Mouse (Mus musculus) neural tube, embryonic 14.5 days (tissue): Measurements from ENCODE around the gene Glrb. TPM values are rescaled to one million over a fixed set of nuclear protein-coding genes. Genes with fewer than 3 reads are reported as not detected.

Source experiments
- ATAC-seq: fragments of 200-750 bp; cut with Nextera tagmentation; 2 replicates; pipeline ENCODE4 v1.8.0; 2017; ENCODE audit warnings: low read depth, mild to moderate bottlenecking, moderate TSS enrichment, moderate library complexity
- H3K27ac ChIP-seq: fragments of 300-500 bp; sonication (generic); 2 replicates; pipeline ENCODE4 v1.5.1; 2014; ENCODE audit warnings: low read depth, mild to moderate bottlenecking, control low read depth, low read length, moderate library complexity, mixed read lengths
- H3K27me3 ChIP-seq: fragments of 300-500 bp; sonication (generic); 2 replicates; pipeline ENCODE4 v1.6.1; 2014; ENCODE audit warnings: low read length; ENCODE audit not compliant: control insufficient read depth, insufficient read depth
- H3K36me3 ChIP-seq: fragments of 300-500 bp; sonication (generic); 2 replicates; pipeline ENCODE4 v1.6.1; 2014; ENCODE audit warnings: low read length, mixed read lengths; ENCODE audit not compliant: control insufficient read depth, insufficient read depth
- H3K4me1 ChIP-seq: fragments of 300-500 bp; sonication (generic); 2 replicates; pipeline ENCODE4 v1.6.1; 2014; ENCODE audit warnings: low read length; ENCODE audit not compliant: control insufficient read depth, insufficient read depth
- H3K4me2 ChIP-seq: fragments of 300-500 bp; sonication (generic); 2 replicates; pipeline ENCODE4 v1.6.1; 2014; ENCODE audit warnings: mild to moderate bottlenecking, low read depth, low read length, control low read depth
- H3K4me3 ChIP-seq: fragments of 300-500 bp; sonication (generic); 2 replicates; pipeline ENCODE4 v1.5.1; 2014; ENCODE audit warnings: low read depth, low read length, control low read depth, mixed read lengths
- H3K9ac ChIP-seq: fragments of 300-500 bp; sonication (generic); replicated peaks from 2 replicates; pipeline ENCODE4 v1.6.1; 2014; ENCODE audit warnings: low read depth, mild to moderate bottlenecking, control low read depth, low read length, mixed read lengths
- H3K9me3 ChIP-seq: fragments of 300-500 bp; sonication (generic); 2 replicates; pipeline ENCODE4 v1.6.1; 2016; ENCODE audit warnings: low read length; ENCODE audit not compliant: control insufficient read depth
- WGBS: fragments of 180-500 bp; shearing (Covaris S2); extraction: QIAGEN DNeasy Blood & Tissue Kit; methylation state at CpG from one replicate; pipeline ENCODE4 v1.1.7; 2014; 5-methylcytosine and 5-hydroxymethylcytosine counted together
- polyA plus RNA-seq: library from polyadenylated mRNA; unstranded; fragments of >200 nt; fragmentation: Nextera tagmentation; extraction: Ambion mirVana; gene quantifications from 2 replicates; pipeline ENCODE4 v1.2.1, GENCODE M21; 2014

Glrb gene
- polyA plus RNA-seq, 1 experiment from 2014 or later, result 59.8 TPM

GRCm38 (mm10) chr3:80850947-80851346 is 62.5 kb downstream of the Glrb start:
- Histone ChIP-seq H3K27me3 (no peaks in the 10 kb centered on the region), H3K27ac (no peak overlapping the region), H3K4me1 (no peaks in the 10 kb centered on the region), H3K36me3 (no peaks in the 10 kb centered on the region), H3K4me2 (no peak overlapping the region), H3K4me3 (no peak overlapping the region), H3K9me3 (no peaks in the 10 kb centered on the region), H3K9ac (no peak overlapping the region)
- 83% methylated on average over 10 of the region's 10 CpGs for WGBS
- no peak for ATAC-seq

- H3K4me3 ChIP-seq, result no peak overlapping the region
- no peaks in the 10 kb centered on the region for H3K4me1 ChIP-seq
- ATAC-seq, result no peak
- H3K27me3 ChIP-seq, result no peaks in the 10 kb centered on the region
- WGBS, result 82% methylated on average over 2 of the region's 2 CpGs
- no peak overlapping the region for H3K4me2 ChIP-seq
- no peak overlapping the region for H3K9ac ChIP-seq
- no peaks in the 10 kb centered on the region for H3K9me3 ChIP-seq
- H3K27ac ChIP-seq, result no peak overlapping the region
- H3K36me3 ChIP-seq, result no peaks in the 10 kb centered on the region
These were observed 67.8 kb downstream of the Glrb start for GRCm38 (mm10) chr3:80845634-80846033.

DNA sequence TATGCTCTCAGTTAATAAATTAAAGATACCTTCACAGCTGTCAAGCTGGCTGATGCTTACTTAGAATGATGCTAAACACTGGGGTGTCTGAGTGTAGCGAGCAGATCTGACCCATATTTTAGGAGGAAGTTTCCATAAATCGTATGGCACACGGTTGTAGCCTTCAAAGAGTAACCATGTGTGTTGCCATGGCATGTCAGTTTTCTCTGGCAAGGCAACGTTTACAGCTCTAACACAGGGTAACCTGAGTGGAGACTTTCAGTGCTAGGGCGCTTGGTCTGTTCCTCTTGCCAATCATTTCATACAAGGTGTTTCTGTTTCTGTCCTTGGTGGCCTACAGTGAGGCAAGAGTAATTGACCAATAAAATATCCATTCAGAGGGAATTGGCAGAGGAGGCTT is 73.6 kb downstream of the Glrb start:
- H3K9ac ChIP-seq, result no peak overlapping the region
- 79% methylated on average over 5 of the region's 5 CpGs for WGBS

DNA sequence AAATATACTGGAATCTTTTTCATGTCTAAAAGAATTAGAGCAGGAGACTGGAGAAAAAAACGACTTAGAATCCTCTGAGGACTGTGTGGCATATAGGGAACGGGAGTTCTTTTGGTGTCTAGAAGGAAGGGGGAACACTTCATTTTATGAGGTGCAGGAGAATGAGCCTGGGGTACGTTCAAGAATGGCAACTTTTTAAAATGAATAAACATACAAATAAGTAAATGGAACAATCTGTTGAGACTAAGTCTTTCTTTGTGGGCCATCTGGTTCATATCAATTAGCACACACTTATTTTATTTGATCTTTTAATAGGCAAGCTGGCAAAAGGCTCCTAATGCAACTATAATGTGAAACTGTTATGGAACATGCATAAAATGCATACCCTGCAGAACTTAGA is 75.9 kb downstream of the Glrb start:
- 64% methylated on average over 3 of the region's 3 CpGs for WGBS
- Histone ChIP-seq H3K9me3 (no peaks in the 10 kb centered on the region), H3K4me2 (no peak overlapping the region), H3K27ac (no peak overlapping the region), H3K27me3 (no peaks in the 10 kb centered on the region), H3K9ac (no peak overlapping the region), H3K4me1 (no peaks in the 10 kb centered on the region), H3K36me3 (no peaks in the 10 kb centered on the region), H3K4me3 (no peak overlapping the region)
- ATAC-seq, result no peak

More for the DNA sequence above, 73.6 kb downstream of the Glrb start:
- no peaks in the 10 kb centered on the region for H3K9me3 ChIP-seq
- H3K4me2 ChIP-seq, result no peak overlapping the region
- no peaks in the 10 kb centered on the region for H3K36me3 ChIP-seq
- no peaks in the 10 kb centered on the region for H3K27me3 ChIP-seq
- H3K4me1 ChIP-seq, result no peaks in the 10 kb centered on the region
- H3K4me3 ChIP-seq, result no peak overlapping the region
- no peak overlapping the region for H3K27ac ChIP-seq
- ATAC-seq, result no peak

DNA sequence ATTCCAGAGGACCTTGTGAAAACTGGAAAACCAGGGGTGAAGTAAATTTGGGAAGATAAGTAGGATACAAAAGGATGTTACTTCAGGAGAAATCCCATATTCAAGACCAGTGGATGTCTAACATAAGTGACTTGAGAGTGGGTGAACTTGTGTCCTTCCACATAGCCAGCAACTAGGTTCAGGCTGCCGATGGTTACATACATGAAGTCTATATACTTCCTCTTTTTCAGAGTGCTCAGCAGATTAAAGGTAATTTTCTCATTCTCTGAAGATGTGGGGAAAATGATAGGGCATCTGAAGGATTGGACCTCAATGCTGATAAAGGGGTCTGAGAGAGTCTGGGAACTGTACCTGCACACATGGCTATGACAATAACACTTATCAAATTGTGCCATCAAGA is 89.5 kb downstream of the Glrb start:
- no peak overlapping the region for H3K9ac ChIP-seq
- H3K27ac ChIP-seq, result no peak overlapping the region
- H3K4me3 ChIP-seq, result no peak overlapping the region
- no peaks in the 10 kb centered on the region for H3K4me1 ChIP-seq
- WGBS, result 94% methylated on average over 1 of the region's 1 CpGs
- no peak for ATAC-seq
- H3K4me2 ChIP-seq, result no peak overlapping the region
- no peaks in the 10 kb centered on the region for H3K9me3 ChIP-seq
- H3K27me3 ChIP-seq, result no peaks in the 10 kb centered on the region
- no peaks in the 10 kb centered on the region for H3K36me3 ChIP-seq

DNA sequence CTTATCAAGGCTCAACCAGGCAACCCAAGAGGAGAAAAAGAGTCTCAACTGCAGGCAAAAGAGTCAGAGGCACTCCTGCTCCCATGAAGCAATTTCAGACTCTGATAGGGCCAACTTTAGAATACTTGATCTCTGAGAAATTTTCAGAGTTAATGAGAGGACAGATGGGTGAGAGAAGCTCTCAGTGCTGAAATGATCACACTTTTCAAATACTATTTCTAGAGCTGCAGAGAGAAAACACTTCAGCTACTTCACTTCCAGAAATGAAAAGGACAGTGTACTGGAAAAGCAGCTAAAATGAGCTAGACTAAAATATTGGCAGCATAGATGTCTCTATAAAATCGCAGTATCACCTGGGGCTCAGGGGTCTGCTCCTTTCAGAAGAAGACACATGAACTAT is 94.8 kb downstream of the Glrb start:
- no peak overlapping the region for H3K4me3 ChIP-seq
- H3K4me1 ChIP-seq, result no peaks in the 10 kb centered on the region
- H3K9ac ChIP-seq, result no peak overlapping the region
- no peak overlapping the region for H3K27ac ChIP-seq
- no peaks in the 10 kb centered on the region for H3K9me3 ChIP-seq
- WGBS, result 95% methylated on average over 1 of the region's 1 CpGs
- no peaks in the 10 kb centered on the region for H3K27me3 ChIP-seq
- H3K36me3 ChIP-seq, result no peaks in the 10 kb centered on the region
- no peak for ATAC-seq
- H3K4me2 ChIP-seq, result no peak overlapping the region

- no peak for ATAC-seq
- Histone ChIP-seq H3K27me3 (no peaks in the 10 kb centered on the region), H3K27ac (no peak overlapping the region), H3K4me2 (no peak overlapping the region), H3K4me1 (no peaks in the 10 kb centered on the region), H3K9ac (no peak overlapping the region), H3K4me3 (no peak overlapping the region), H3K36me3 (no peaks in the 10 kb centered on the region), H3K9me3 (no peaks in the 10 kb centered on the region)
These were observed 99.7 kb downstream of the Glrb start for GRCm38 (mm10) chr3:80813734-80814133.

DNA sequence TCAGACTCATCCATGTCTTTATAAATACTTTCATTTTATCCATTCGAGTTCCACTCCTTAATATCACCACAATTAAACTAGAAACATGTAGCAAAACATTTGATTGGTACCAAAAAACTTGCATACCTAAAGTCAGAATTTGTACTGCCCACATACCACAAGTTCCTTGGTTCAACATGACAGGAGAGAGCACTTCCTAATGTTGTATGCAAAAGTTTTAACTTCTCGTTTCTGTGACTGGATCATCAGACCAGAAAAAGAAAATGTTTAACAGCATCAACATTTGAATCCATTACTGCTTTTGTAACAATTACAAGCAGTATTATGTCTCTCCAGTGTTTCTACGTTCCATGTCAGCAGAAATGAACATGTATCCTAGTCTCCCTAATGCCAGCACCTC is 101.2 kb downstream of the Glrb start:
- H3K27me3 ChIP-seq, result no peaks in the 10 kb centered on the region
- H3K9ac ChIP-seq, result no peak overlapping the region
- no peak overlapping the region for H3K4me3 ChIP-seq
- no peaks in the 10 kb centered on the region for H3K36me3 ChIP-seq
- ATAC-seq, result no peak
- no peaks in the 10 kb centered on the region for H3K9me3 ChIP-seq
- H3K4me2 ChIP-seq, result no peak overlapping the region
- no peaks in the 10 kb centered on the region for H3K4me1 ChIP-seq
- 83% methylated on average over 3 of the region's 3 CpGs for WGBS
- no peak overlapping the region for H3K27ac ChIP-seq

- no peaks in the 10 kb centered on the region for H3K9me3 ChIP-seq
- no peak overlapping the region for H3K9ac ChIP-seq
- no peak overlapping the region for H3K4me2 ChIP-seq
- H3K27me3 ChIP-seq, result no peaks in the 10 kb centered on the region
- H3K4me1 ChIP-seq, result peaks cover 2% of the 10 kb centered on the region; the same call in 1 of the 2 replicates
- H3K36me3 ChIP-seq, result no peaks in the 10 kb centered on the region
- no peak overlapping the region for H3K4me3 ChIP-seq
- no peak for ATAC-seq
- 14% methylated on average over 1 of the region's 1 CpGs for WGBS
- no peak overlapping the region for H3K27ac ChIP-seq
These were observed 108.1 kb downstream of the Glrb start for GRCm38 (mm10) chr3:80805327-80805726.

GRCm38 (mm10) chr3:80803811-80804210 is 109.6 kb downstream of the Glrb start:
- Histone ChIP-seq H3K4me1 (peaks cover 14% of the 10 kb centered on the region; the same call in 1 of the 2 replicates), H3K4me3 (no peak overlapping the region), H3K36me3 (no peaks in the 10 kb centered on the region), H3K27me3 (no peaks in the 10 kb centered on the region), H3K9me3 (no peaks in the 10 kb centered on the region), H3K4me2 (peak overlapping the region; percentile 76; the same call in 1 of the 2 replicates), H3K9ac (no peak overlapping the region), H3K27ac (no peak overlapping the region; the same call in 1 of the 2 replicates)
- ATAC-seq, result no peak
- 50% methylated on average over 1 of the region's 1 CpGs for WGBS
